Mouse (Mus musculus) WW6 (cell line): ENCODE data around the gene Pias4.
A peak's percentile ranks its signal among the peaks of the same experiment; 100 is the strongest.

Source experiments
- DNase-seq: peaks from one replicate; pipeline ENCODE4 v3.0.0-alpha.2; 2013; ENCODE audit warnings: low read depth, low spot score

Gene Pias4

GRCm38 (mm10) chr10:81139529-81139846 is 28.2 kb downstream of the Pias4 start:
- no peak for DNase-seq

DNA sequence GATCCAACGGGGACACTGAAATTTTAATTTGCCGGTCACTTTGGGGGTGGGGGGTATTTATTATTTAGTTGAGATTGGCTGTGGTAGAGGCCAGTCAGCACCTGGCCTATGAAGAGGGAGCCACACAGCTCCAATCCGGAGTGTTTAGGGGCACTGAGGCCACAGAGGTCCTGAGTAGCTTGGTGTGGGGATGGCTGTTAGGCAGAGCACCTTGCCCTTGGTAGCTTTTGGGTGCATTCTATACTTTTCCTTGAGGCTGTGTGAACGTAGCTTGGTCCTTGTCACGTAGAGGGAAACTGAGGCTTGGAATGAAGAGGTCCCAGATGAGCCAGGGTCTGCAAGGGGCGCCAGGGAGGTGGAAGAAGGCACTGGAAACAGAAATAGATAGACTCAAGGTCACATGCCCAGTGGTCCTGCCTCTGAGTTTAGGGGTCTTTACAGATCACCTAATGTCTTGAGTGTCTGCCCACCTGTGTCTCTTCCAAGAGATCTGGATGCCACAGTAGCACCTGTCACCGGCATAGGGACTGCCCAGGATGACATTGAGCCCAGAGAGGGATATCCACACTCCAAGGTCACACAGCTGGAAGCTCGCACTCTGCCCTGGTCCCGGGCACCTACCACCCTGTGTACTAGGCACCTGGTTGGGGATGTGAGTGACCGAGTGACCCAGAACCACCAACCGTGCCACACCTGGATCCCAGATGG is 28.7 kb downstream of the Pias4 start:
- DNase-seq, result no peak

DNA sequence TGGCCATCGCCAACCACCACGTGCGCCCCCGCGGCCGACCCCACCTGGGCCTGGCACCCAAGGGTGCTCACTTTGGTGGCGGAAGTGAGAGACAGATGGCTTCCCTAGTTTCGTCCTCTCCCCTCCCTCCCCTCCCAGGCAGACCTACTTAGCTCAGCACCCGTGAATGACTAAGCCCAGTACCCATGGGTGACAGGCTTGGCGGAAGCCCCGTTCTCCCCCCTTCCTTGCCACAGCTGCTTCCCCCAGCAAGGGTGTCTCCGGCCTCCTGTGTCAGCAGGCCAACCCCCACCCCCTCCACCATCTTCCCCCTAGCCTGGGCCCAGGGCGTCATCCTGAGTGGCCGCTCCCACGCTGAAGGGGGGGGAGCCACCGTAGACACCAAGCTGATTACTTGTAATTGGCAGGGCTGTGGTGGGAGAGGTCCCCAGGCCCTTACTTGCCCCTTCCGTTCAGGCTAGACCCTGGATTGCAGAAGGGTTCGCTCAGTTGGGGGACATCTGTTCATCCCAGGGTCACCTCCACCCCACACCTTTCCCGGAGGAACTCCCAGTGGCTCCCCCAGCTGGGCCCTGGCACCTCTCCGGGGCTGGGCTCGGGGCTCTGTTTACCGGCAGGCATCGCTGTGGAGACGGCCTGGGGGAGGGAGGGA is 29.5 kb downstream of the Pias4 start:
- no peak for DNase-seq

DNA sequence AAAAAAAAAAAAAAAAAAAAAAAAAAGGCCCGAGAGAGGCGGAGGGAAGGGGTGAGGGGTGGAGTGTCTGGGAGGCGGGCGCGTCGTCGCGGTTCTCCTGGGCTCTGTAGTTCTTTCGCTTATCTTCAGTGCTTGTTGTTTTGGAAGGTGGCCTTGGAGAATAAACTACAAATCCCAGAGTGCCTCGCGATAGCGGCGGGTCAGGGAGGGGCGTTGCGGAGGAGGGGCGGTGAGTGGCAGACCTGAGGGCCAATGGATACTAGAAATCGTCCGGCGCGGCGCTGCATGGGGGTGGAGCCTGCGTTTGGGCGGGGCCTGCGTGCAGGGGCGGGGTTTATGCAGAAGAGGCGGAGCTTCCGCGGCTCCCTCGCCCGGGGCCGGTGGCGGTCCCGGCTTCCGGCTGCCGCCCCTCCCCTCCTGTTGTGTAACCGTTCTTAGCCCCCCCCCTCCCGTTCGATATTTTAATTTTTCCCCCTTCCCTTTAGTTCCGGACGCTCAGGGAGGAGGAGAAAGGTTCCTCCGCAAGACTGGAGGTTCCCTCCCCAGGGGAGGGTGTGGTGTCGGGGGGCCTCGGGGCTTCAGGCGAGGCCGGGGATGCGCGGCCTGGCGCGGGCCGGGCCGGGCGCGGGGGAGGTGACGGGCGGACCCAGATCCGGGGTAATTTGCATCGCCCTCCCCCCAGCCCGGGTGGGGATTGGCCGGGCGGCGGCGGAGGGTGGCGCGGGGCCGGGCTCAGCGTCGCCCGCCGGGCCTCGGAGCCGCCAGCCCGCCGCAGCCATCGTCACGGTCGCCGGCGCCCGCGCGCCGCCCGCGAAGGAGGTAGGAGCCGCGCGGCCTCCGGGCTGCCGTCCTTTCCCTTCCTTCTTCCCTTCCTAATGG is 30.2 kb downstream of the Pias4 start:
- peak; percentile 93 for DNase-seq

DNA sequence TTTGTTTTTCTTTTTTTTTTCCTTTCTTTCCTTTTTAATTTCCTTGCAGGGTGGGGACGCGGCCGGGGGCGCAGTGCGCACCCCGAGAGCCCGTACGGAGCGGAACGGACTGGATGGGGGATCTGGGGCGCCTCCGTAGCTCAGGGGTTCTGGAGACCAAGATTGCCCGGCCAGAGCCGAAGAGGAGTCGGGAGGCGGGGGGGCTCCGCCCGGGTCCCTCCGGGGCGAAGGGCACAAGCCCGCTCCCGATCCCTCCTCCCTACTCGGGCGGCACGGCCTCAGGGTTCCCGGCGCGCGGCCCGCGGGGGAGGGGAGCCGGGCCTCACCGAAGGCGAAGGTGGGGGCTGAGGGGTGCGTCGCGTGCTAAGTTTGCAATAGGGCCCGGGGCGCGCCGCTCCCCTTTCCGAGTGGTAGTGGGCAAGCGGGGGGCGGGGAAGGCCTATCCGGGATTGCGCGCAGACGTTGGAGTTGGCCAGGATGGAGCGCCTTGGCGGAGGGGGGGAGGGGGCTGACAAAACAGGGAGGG is 31.0 kb downstream of the Pias4 start:
- DNase-seq, result no peak

DNA sequence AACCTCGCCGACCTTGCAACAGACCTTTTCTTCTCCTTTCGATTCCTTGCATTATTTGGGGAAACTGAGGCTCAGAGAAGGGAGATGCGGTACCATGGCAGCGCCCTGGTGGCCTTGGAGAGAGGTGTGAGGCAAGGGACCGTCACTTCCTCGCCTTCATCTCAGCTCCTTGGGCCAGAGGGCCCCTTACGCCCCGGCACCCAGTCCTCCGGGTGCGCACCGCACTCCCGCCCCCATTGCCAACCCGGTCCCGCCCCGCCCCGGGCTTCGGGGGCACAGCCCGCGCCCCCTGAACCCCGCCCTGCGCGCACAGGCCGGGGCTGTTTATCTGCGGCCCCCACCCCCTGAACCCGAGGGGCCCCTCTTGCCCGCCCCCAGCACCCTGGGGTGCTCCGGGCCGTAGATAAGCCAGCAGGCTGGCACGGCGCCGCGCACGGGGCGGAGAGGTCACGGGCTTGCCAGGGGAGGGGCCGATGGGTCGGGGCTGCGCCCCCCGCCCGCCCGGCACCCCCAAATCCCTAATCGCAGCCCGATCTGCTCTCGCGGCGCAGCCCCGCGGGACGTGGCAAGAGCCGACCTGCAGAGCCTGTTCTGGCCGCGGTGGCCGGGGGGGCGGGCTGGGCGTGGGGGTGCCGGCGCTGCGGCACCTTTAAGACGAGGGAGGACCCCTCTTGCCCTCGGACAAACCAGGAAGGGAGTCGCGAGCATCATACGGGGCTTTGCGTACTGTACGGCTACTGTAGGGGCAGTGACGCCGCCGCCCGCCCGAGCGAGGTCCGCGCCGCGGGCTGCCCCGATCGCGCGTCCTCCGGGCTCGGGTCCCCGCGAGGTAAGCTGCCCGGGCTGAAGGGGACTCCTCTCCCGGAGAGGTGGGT is 31.7 kb downstream of the Pias4 start:
- DNase-seq, result no peak

- no peak for DNase-seq
Observed at GRCm38 (mm10) chr10:81134966-81135681, 32.6 kb downstream of the Pias4 start, which contains the start of gene Zbtb7a. TSS of gene Zbtb7a (plus strand) at chr10:81135220.

GRCm38 (mm10) chr10:81134181-81134587 is 33.5 kb downstream of the Pias4 start:
- no peak for DNase-seq

DNA sequence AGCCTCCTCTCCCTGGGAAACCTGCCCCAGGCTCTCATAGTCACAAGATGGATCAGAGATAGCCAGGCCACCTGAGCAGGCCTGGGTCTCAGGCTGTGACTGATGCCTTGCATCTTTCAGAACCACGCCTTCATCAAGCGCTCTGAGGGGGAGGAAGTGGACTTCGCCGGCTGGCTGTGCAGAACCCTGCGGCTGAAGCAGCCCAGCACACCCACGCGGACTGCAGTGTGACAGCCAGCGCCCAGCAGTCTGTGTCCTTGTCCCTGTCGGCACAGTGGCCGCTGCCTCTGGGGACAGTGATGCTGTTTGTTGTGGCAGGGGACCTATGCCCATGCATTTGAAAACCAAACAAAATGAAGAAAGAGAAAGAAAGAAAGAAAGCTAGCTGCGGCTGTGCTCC is 44.2 kb downstream of the Pias4 start:
- no peak for DNase-seq

- no peak for DNase-seq
Observed at GRCm38 (mm10) chr10:81122889-81123288, 44.8 kb downstream of the Pias4 start.

GRCm38 (mm10) chr10:81120650-81121049 is 47.1 kb downstream of the Pias4 start:
- no peak for DNase-seq

DNA sequence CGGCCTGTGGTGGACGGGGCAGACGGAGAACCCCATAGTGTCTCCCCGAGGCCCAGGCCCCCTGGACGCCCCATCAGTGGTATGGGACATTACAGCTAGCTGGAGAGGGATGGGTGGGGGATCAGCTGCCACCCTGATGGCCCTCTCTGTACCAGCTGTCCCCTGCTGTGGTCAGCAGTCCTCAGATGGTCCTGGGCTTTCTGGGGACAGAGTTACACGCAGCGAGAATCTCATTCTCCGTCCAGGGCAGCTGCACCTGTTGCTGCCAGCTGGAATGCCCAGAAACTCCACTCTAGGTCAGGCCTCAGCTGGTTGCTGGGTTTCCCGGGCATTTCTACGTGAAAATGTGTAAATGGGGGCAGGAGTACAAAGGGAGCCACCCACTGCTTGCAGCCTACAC is 48.1 kb downstream of the Pias4 start:
- no peak for DNase-seq

DNA sequence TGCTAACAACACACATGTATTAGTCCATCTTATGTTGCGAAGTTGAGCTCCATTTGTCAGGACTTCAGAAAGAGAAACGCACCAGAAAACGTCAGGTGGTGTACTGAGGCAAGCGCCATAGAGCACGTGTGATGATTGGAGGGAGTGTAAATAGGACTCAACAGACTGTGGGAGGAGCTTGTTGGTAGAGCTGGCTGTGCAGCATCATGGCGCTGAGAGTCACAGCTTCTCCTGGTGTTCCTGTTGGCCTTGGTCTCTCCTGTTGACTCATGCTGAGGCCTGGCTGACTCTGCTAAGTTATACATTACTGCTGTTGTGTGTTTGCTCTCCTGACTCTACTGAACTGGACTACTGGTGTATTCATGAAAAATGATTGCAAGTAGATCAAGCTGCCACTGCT is 54.8 kb downstream of the Pias4 start:
- DNase-seq, result no peak

DNA sequence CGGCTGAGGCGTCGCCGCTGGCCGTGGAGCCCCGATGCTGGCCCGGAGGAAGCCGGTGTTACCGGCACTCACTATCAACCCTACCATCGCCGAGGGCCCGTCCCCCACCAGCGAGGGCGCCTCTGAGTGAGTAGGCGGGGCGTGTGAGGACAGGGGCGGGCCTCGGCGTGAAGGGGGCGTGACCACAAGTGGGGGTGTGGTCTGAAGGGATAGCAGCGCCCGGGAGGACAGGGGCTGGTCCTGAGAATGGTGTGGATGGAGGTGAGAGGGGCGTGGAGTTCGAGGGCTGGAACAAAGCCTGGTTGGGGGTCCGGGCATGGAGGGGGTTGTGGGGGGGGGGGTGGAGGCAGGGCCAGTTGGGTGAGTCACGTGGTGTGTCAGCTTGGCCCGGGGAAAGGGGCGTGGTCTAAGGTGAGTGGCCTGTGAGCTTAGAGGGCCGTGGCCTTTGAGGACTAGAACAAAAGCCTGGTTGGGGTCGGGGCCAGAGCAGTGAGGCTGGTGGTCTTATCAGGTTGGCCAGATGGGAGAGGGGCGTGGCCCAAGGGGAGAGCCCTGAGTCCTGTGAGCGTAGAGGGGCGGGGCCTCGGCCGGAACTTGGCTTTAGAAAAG is 61.5 kb downstream of the Pias4 start:
- DNase-seq, result peak; percentile 95

DNA sequence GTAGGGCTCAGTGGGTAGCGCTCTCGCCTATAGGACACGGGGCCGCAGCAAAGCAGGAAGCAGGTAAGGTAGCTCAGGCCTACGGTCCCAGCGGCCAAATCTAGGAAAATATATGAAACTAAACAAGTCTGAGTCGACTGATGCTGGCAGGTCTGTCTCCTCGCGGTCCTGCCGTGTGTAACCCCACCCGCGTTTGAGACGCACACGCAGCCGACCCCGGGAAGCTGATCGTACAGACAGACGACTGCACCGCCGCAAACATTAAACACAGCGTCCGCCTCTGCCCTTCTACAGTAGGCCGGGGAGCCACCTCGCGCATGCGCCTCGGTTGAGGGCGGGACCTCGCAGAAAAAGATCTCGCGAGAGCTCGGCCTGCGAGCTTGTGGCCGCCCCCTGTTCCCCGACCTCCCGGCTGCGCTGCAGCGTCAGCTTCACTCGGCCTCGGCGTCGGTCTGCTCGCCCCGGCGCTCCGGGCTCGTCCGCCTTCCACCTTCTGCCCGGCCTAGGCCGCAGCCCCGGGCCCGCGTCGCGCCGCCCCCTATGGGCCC is 62.1 kb downstream of the Pias4 start, which contains the start of gene Map2k2:
TSS of gene Map2k2 (plus strand) at position 351 of the 548 bp plus-strand sequence.
- DNase-seq, result peak; percentile 92
